Mouse (Mus musculus) central nervous system, embryonic 11.5 days (tissue): Measurements from ENCODE around the gene Lsp1. TPM values are rescaled to one million over a fixed set of nuclear protein-coding genes. Genes with fewer than 3 reads are reported as not detected.

Source experiments
- polyA plus RNA-seq: library from polyadenylated mRNA; depleted of rRNA; stranded (reverse); fragments of >200 nt; gene quantifications from 2 replicates; pipeline ENCODE4 v1.2.3, GENCODE M21; 2012; rRNA removed

The Lsp1 gene
- 20.5 and 42.6 TPM in 2 replicates for polyA plus RNA-seq

DNA sequence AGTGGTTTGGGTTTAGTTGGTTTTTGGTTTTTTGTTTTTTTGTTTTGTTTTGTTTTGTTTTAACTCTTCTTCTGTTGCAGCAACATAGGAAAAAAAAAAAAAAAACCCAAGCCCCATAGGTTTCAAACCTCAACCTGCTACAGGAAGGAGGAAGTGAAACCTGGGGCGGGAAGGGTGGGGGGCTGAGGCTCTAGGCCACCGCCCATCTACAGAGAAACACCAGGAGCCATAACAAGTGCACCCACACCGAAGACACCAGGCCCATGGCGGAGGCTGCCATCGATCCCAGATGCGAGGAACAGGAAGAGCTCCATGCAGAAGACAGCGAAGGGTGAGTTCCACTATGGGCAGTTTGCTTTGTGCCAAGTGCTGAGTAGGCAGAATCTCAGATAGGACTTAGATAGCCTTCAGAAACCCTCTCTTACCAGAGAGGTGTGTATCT, at the start of gene Lsp1:
TSS of gene Lsp1 (plus strand) at position 174 of the 442 bp plus-strand sequence.

GRCm38 (mm10) chr7:142434137-142434865, 26.3 kb upstream of the Lsp1 start, which contains the start of gene Syt8:
Gene Syt8, plus strand, starts transcription at chr7:142434850.

GRCm38 (mm10) chr7:142441585-142441984, 19.0 kb upstream of the Lsp1 start, which contains the start of gene Tnni2:
Gene Tnni2, plus strand, starts transcription at chr7:142441808.

GRCm38 (mm10) chr7:142498575-142498974, 38.0 kb downstream of the Lsp1 start, which contains the start of gene Tnnt3:
Gene Tnnt3, plus strand, starts transcription at chr7:142498836.

DNA sequence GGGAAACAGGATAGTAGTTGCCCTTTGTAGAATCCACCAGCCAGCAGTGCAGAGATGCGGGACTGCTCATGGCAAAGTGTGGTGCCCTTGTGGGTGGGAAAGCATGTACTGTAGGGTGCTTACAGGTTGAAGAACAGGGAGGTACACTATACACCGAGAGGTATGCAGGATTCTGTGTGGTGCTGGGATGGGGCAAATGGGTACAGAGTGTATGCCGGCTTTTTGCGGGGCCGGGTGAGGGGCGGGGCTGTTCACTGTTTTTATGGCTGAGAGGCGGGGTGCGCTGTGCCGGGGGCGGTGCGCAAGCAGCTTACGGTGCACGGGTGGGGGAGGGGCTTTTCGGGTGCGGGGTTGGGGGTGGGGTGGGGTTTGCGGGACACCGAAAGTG, 72.1 kb downstream of the Lsp1 start, which contains the start of gene Mrpl23:
TSS of gene Mrpl23 (plus strand) at position 16 of the 388 bp plus-strand sequence.

Other genes starting within 250 kb of the Lsp1 start
- not detected in 2 replicates for gene Gm7579, start 248.9 kb upstream of the Lsp1 start, polyA plus RNA-seq
- not detected in 2 replicates for gene Krtap5-5, start 230.8 kb upstream of the Lsp1 start, polyA plus RNA-seq
- not detected in 2 replicates for gene Gm40460, start 219.7 kb upstream of the Lsp1 start, polyA plus RNA-seq
- not detected in 2 replicates for gene Gm2431, start 202.5 kb upstream of the Lsp1 start, polyA plus RNA-seq
- gene Gm4559, start 186.4 kb upstream of the Lsp1 start, polyA plus RNA-seq = not detected in 2 replicates
- gene Krtap5-1, start 163.7 kb upstream of the Lsp1 start, polyA plus RNA-seq = not detected in 2 replicates
- gene Krtap5-4, start 157.3 kb upstream of the Lsp1 start, polyA plus RNA-seq = not detected in 2 replicates
- 0.32 and 0.62 TPM in 2 replicates for gene Ifitm10, start 87.1 kb upstream of the Lsp1 start, polyA plus RNA-seq
- gene Gm49369, start 78.1 kb upstream of the Lsp1 start, polyA plus RNA-seq = 42.8 TPM in 1 of 2 replicates, not detected in the other
- gene Ctsd, start 72.8 kb upstream of the Lsp1 start, polyA plus RNA-seq = 73.0 and 126 TPM in 2 replicates
- 0.34 and 0.88 TPM in 2 replicates for gene Syt8, start 26.0 kb upstream of the Lsp1 start, polyA plus RNA-seq
- gene Tnni2, start 19.0 kb upstream of the Lsp1 start, polyA plus RNA-seq = 3.3 and 5.1 TPM in 2 replicates
- 2.6 and 6.1 TPM in 2 replicates for gene Tnnt3, start 38.0 kb downstream of the Lsp1 start, polyA plus RNA-seq
- gene Mrpl23, start 71.9 kb downstream of the Lsp1 start, polyA plus RNA-seq = 77.1 and 103 TPM in 2 replicates
- gene Igf2, start 206.0 kb downstream of the Lsp1 start, polyA plus RNA-seq = 502 and 1,447 TPM in 2 replicates
- gene Gm49394, start 209.1 kb downstream of the Lsp1 start, polyA plus RNA-seq = 0.16 TPM in 1 of 2 replicates, not detected in the other